Mouse (Mus musculus): ENCODE results near the gene Plvap.

DNA sequence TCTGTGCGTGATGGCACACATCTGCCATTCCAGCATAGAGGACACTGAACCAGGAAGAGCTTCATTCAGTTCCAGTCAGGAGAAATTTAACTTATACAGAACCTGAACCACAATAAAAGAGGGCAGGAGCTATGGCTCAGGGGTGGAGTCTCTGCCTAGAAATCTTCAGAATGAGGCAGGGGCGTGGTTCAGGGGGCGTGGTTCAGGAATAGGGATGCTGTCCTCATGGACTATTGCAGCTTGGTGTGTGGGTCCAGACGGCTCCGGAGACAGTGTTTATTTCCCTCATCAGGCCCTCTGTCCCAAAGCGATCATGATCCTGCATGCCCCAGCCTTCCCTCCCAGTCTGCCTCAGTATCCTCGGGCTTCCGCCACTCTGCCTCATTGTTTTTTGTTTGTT lies 56.9 kb downstream of the Plvap start:
- TF ChIP-seq EP300 (IDR thresholded peaks at IDR 0.05; ENCODE audit: low read depth) (no peak), CTCF (IDR thresholded peaks at IDR 0.05; ENCODE audit: low read depth) (no peak)
